Mouse (Mus musculus) kidney, adult 2 months (tissue): ENCODE measurements at regions not wholly inside any gene's neighbourhood (a gene's known extent, or its start where the extent isn't known, plus 50 kb on each side); places are given as distances from the start of the nearest gene placed in this dataset.

ENCODE experiments used
- DNase-seq: peaks from one replicate; pipeline ENCODE4 v3.0.0; 2021
- H3K27ac ChIP-seq: fragments of 200-500 bp; 2 replicates; pipeline ENCODE4 v1.5.1; 2012; ENCODE audit warnings: low read depth, low read length, control low read depth, inconsistent platforms; ENCODE audit not compliant: insufficient read depth
- H3K27me3 ChIP-seq: fragments of 200-500 bp; replicated peaks from 2 replicates; pipeline ENCODE4 v1.6.1; 2012; ENCODE audit warnings: mild to moderate bottlenecking, moderate library complexity, low read length, inconsistent platforms; ENCODE audit not compliant: control insufficient read depth, insufficient read depth
- H3K36me3 ChIP-seq: fragments of 200-500 bp; 2 replicates; pipeline ENCODE4 v1.6.1; 2012; ENCODE audit warnings: mild to moderate bottlenecking, moderate library complexity, low read length, inconsistent platforms; ENCODE audit not compliant: control insufficient read depth, insufficient read depth
- H3K4me1 ChIP-seq: fragments of 200-500 bp; 2 replicates; pipeline ENCODE4 v1.6.1; 2011; ENCODE audit warnings: low read length; ENCODE audit not compliant: control insufficient read depth, insufficient read depth
- H3K4me3 ChIP-seq: fragments of 200-500 bp; 2 replicates; pipeline ENCODE4 v1.5.1; 2011; ENCODE audit warnings: mild to moderate bottlenecking, low read depth, low read length, control low read depth; ENCODE audit not compliant: insufficient read depth
- CTCF ChIP-seq: fragments of 200-500 bp; conservative IDR thresholded peaks from 2 replicates; pipeline ENCODE4 v1.5.1; 2011; ENCODE audit warnings: low read depth, mild to moderate bottlenecking, control low read depth, low read length, moderate library complexity, mixed read lengths; ENCODE audit not compliant: insufficient read depth, insufficient read length
- POLR2A ChIP-seq: fragments of 200-500 bp; IDR thresholded peaks from one replicate; pipeline ENCODE4 v1.6.1; 2011; ENCODE audit warnings: low read depth, low read length, control low read depth
- WGBS: fragments of 180-500 bp; shearing (Covaris S2); methylation state at CpG from one replicate; pipeline ENCODE4 v1.1.7; 2018; 5-methylcytosine and 5-hydroxymethylcytosine counted together

GRCm38 (mm10) chr4:137146326-137146725 is 97.7 kb upstream of the Zbtb40 start:
- Histone ChIP-seq H3K36me3 (no peaks in the 10 kb centered on the region), H3K4me3 (no peak overlapping the region), H3K27me3 (no peaks in the 10 kb centered on the region), H3K4me1 (no peaks in the 10 kb centered on the region), H3K27ac (no peak overlapping the region)
- TF ChIP-seq CTCF (no peak), POLR2A (no peak)
- 50% methylated on average over 3 of the region's 3 CpGs for WGBS
- DNase-seq, result no peak

- H3K27me3 ChIP-seq, result no peaks in the 10 kb centered on the region
- no peak overlapping the region for H3K4me3 ChIP-seq
- no peak for DNase-seq
- H3K27ac ChIP-seq, result no peak overlapping the region
- WGBS, result 30% methylated on average over 9 of the region's 9 CpGs
- TF ChIP-seq CTCF, result no peak
- no peak for TF ChIP-seq POLR2A
- no peaks in the 10 kb centered on the region for H3K36me3 ChIP-seq
- H3K4me1 ChIP-seq, result no peaks in the 10 kb centered on the region
These were observed 93.7 kb upstream of the Zbtb40 start for GRCm38 (mm10) chr4:137142316-137142715.

- Histone ChIP-seq H3K4me3 (no peak overlapping the region), H3K27ac (no peak overlapping the region), H3K27me3 (no peaks in the 10 kb centered on the region), H3K36me3 (no peaks in the 10 kb centered on the region), H3K4me1 (no peaks in the 10 kb centered on the region)
- TF ChIP-seq POLR2A (no peak), CTCF (no peak)
- WGBS, result 76% methylated on average over 17 of the region's 17 CpGs
- DNase-seq, result no peak
These were observed 90.6 kb upstream of the Zbtb40 start for GRCm38 (mm10) chr4:137139051-137139705.

GRCm38 (mm10) chr4:137138127-137138526 is 89.5 kb upstream of the Zbtb40 start:
- Histone ChIP-seq H3K36me3 (no peaks in the 10 kb centered on the region), H3K27ac (no peak overlapping the region), H3K4me1 (no peaks in the 10 kb centered on the region), H3K27me3 (no peaks in the 10 kb centered on the region), H3K4me3 (no peak overlapping the region)
- 37% methylated on average over 6 of the region's 6 CpGs for WGBS
- peak; percentile 25 for DNase-seq
- no peak for TF ChIP-seq CTCF
- TF ChIP-seq POLR2A, result no peak

GRCm38 (mm10) chr4:137136313-137136712 is 87.7 kb upstream of the Zbtb40 start:
- Histone ChIP-seq H3K27ac (no peak overlapping the region), H3K36me3 (no peaks in the 10 kb centered on the region), H3K27me3 (no peaks in the 10 kb centered on the region), H3K4me3 (no peak overlapping the region), H3K4me1 (no peaks in the 10 kb centered on the region)
- 76% methylated on average over 4 of the region's 4 CpGs for WGBS
- TF ChIP-seq POLR2A (no peak), CTCF (no peak)
- DNase-seq, result no peak

- DNase-seq, result peak; percentile 25
- Histone ChIP-seq H3K27me3 (no peaks in the 10 kb centered on the region), H3K4me1 (no peaks in the 10 kb centered on the region), H3K27ac (no peak overlapping the region), H3K36me3 (no peaks in the 10 kb centered on the region), H3K4me3 (no peak overlapping the region)
- WGBS, result 39% methylated on average over 8 of the region's 8 CpGs
- TF ChIP-seq CTCF (no peak), POLR2A (no peak)
These were observed 87.2 kb upstream of the Zbtb40 start for GRCm38 (mm10) chr4:137135792-137136191.

GRCm38 (mm10) chr4:137134553-137134952 is 86.0 kb upstream of the Zbtb40 start:
- no peak overlapping the region for H3K4me3 ChIP-seq
- TF ChIP-seq POLR2A (no peak), CTCF (no peak)
- no peak overlapping the region for H3K27ac ChIP-seq
- no peaks in the 10 kb centered on the region for H3K36me3 ChIP-seq
- no peaks in the 10 kb centered on the region for H3K4me1 ChIP-seq
- WGBS, result 64% methylated on average over 5 of the region's 5 CpGs
- no peak for DNase-seq
- no peaks in the 10 kb centered on the region for H3K27me3 ChIP-seq
